Mouse (Mus musculus) spleen, adult 2 months (tissue): ENCODE measurements at regions not wholly inside any gene's neighbourhood (a gene's known extent, or its start where the extent isn't known, plus 50 kb on each side); places are given as distances from the start of the nearest gene placed in this dataset.

Experiments
- CTCF ChIP-seq: fragments of 200-500 bp; IDR thresholded peaks from 2 replicates; pipeline ENCODE4 v1.5.1; 2011; ENCODE audit warnings: mild to moderate bottlenecking, inconsistent platforms; ENCODE audit not compliant: insufficient read depth, insufficient read length, insufficient replicate concordance; ENCODE audit errors: extremely low read depth
- POLR2A ChIP-seq: fragments of 200-500 bp; IDR thresholded peaks from 2 replicates; pipeline ENCODE4 v1.6.1; 2011; ENCODE audit warnings: low read depth, low read length, inconsistent platforms

- TF ChIP-seq CTCF (no peak), POLR2A (no peak)
Observed at GRCm38 (mm10) chr4:105358725-105359124, 201.6 kb downstream of the Plpp3 start.
